Mouse (Mus musculus) retina, embryonic 14.5 days (tissue): ENCODE measurements at regions not wholly inside any gene's neighbourhood (a gene's known extent, or its start where the extent isn't known, plus 50 kb on each side); places are given as distances from the start of the nearest gene placed in this dataset.
A peak's percentile ranks its signal among the peaks of the same experiment; 100 is the strongest.
"Not testable (repeated sequence)": the region's sequence is repeated elsewhere in the genome, so short reads cannot be mapped to it uniquely, and the experiment has no call there.

Experiments used
- DNase-seq: peaks from one replicate; pipeline ENCODE4 v3.0.0-alpha.2; 2015; ENCODE audit warnings: low spot score

- no peak for DNase-seq
These were observed 580.7 kb upstream of the Klhl29 start for GRCm38 (mm10) chr12:5956141-5956540.

GRCm38 (mm10) chr12:5955564-5955963 lies 580.1 kb upstream of the Klhl29 start:
- no peak for DNase-seq

GRCm38 (mm10) chr12:5943346-5943925 lies 568.0 kb upstream of the Klhl29 start:
- no peak for DNase-seq

GRCm38 (mm10) chr12:5921262-5921661 lies 545.8 kb upstream of the Klhl29 start:
- DNase-seq: no peak

GRCm38 (mm10) chr12:5918030-5918429 lies 542.5 kb upstream of the Klhl29 start:
- DNase-seq: no peak

GRCm38 (mm10) chr12:5906251-5906650 lies 530.8 kb upstream of the Klhl29 start:
- no peak for DNase-seq

GRCm38 (mm10) chr12:5891786-5892185 lies 516.3 kb upstream of the Klhl29 start:
- not testable (repeated sequence) for DNase-seq

GRCm38 (mm10) chr12:5866701-5867100 lies 491.2 kb upstream of the Klhl29 start:
- no peak for DNase-seq

GRCm38 (mm10) chr12:5859795-5860194 lies 484.3 kb upstream of the Klhl29 start:
- DNase-seq: no peak

GRCm38 (mm10) chr12:5856421-5856820 lies 480.9 kb upstream of the Klhl29 start:
- peak; percentile 52 for DNase-seq

- DNase-seq: no peak
These were observed 434.9 kb upstream of the Klhl29 start for GRCm38 (mm10) chr12:5810427-5810826.

- DNase-seq: no peak
These were observed 434.5 kb upstream of the Klhl29 start for GRCm38 (mm10) chr12:5810009-5810408.

GRCm38 (mm10) chr12:5807996-5808886 lies 432.8 kb upstream of the Klhl29 start:
- peak; percentile 54 for DNase-seq

GRCm38 (mm10) chr12:5805731-5806130 lies 430.2 kb upstream of the Klhl29 start:
- no peak for DNase-seq

GRCm38 (mm10) chr12:5793051-5793450 lies 417.6 kb upstream of the Klhl29 start:
- DNase-seq: no peak

- DNase-seq: no peak
These were observed 411.8 kb upstream of the Klhl29 start for GRCm38 (mm10) chr12:5787074-5787813.

- no peak for DNase-seq
These were observed 405.8 kb upstream of the Klhl29 start for GRCm38 (mm10) chr12:5781276-5781675.

GRCm38 (mm10) chr12:5777556-5777955 lies 402.1 kb upstream of the Klhl29 start:
- no peak for DNase-seq

GRCm38 (mm10) chr12:5771399-5771978 lies 396.0 kb upstream of the Klhl29 start:
- no peak for DNase-seq

GRCm38 (mm10) chr12:5770531-5770930 lies 395.0 kb upstream of the Klhl29 start:
- DNase-seq: no peak

- DNase-seq: peak; percentile 7
These were observed 389.1 kb upstream of the Klhl29 start for GRCm38 (mm10) chr12:5764445-5765170.

GRCm38 (mm10) chr12:5764026-5764425 lies 388.5 kb upstream of the Klhl29 start:
- DNase-seq: peak; percentile 15
